Mouse (Mus musculus) C2C12 (cell line): ENCODE data around the gene Gm20388.

Experiments used
- CEBPB ChIP-seq: IDR thresholded peaks from one replicate; pipeline ENCODE4 v1.6.1; 2011; ENCODE audit warnings: low read depth, mild to moderate bottlenecking, control low read depth, moderate library complexity
- CTCF ChIP-seq: IDR thresholded peaks from one replicate; pipeline ENCODE4 v1.5.1; 2011; ENCODE audit not compliant: control insufficient read depth, insufficient read depth, insufficient read length
- FOSL1 ChIP-seq: IDR thresholded peaks from one replicate; pipeline ENCODE4 v1.8.0; 2011; ENCODE audit warnings: mild to moderate bottlenecking, low read length; ENCODE audit not compliant: poor library complexity, insufficient read depth, severe bottlenecking
- MAX ChIP-seq: IDR thresholded peaks from one replicate; pipeline ENCODE4 v1.6.1; 2011; ENCODE audit warnings: mild to moderate bottlenecking, control low read depth
- MYOD1 ChIP-seq: IDR thresholded peaks from one replicate; pipeline ENCODE4 v1.6.1; 2011; ENCODE audit warnings: low read depth; ENCODE audit not compliant: control insufficient read depth, insufficient read length
- MYOG ChIP-seq: IDR thresholded peaks from one replicate; pipeline ENCODE4 v1.6.1; 2011; ENCODE audit not compliant: control insufficient read depth, insufficient read length; ENCODE audit errors: extremely low read depth
- USF1 ChIP-seq: IDR thresholded peaks from one replicate; pipeline ENCODE4 v1.6.1; 2011; ENCODE audit warnings: low read depth, mild to moderate bottlenecking, control low read depth, moderate library complexity

DNA sequence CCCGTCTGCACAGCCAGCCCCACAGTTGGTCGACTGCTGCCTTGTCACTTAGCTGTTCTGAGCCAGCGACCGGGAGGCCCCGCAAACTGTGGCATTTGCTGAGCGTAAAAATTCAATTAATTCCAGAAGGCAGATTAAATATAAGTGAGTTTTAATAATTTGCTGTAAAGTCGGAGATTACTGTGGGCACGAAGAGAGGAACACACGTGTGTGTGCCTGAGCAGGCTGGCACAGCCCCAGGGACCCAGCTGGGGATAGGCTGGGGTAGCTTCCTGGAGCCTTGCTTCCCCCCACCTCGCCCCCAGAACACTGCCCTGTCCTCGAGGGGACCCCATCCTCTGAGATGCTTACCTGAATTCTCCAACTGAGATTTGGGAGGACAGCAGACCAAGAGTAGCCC, 601.7 kb downstream of the Gm20388 start:
- TF ChIP-seq CTCF, result no peak
- no peak for TF ChIP-seq USF1
- no peak for TF ChIP-seq MYOD1
- TF ChIP-seq CEBPB, result no peak
- TF ChIP-seq MAX, result no peak
- no peak for TF ChIP-seq MYOG
- no peak for TF ChIP-seq FOSL1
